Mouse (Mus musculus): ENCODE data around the gene Mpo. TPM values are rescaled to one million over a fixed set of nuclear protein-coding genes. Genes with fewer than 3 reads are reported as not detected.

Gene Mpo
- polyA plus RNA-seq, 1 experiment: 0.08 TPM

- no peak for DNase-seq
- Histone ChIP-seq H3K4me1 (ENCODE audit: control insufficient read depth, insufficient read depth, low read length) (no peaks in the 10 kb centered on the region), H3K4me3 (replicated peaks; ENCODE audit: insufficient read depth, low read depth, low read length) (no peak overlapping the region), H3K27me3 (ENCODE audit: control insufficient read depth, insufficient read depth, low read length) (no peaks in the 10 kb centered on the region), H3K27ac (ENCODE audit: insufficient read depth, low read length) (no peak overlapping the region)
- WGBS: 70% methylated on average over 12 of the region's 12 CpGs
- no peak for TF ChIP-seq POLR2A (IDR thresholded peaks at IDR 0.05; ENCODE audit: borderline replicate concordance, insufficient read depth, low read length)
- no peak for TF ChIP-seq CTCF (IDR thresholded peaks at IDR 0.05; ENCODE audit: borderline replicate concordance, insufficient read depth, low read depth, low read length)
These were observed 53.7 kb downstream of the Mpo start for GRCm38 (mm10) chr11:87846968-87847600.

- Histone ChIP-seq H3K4me1 (ENCODE audit: control insufficient read depth, insufficient read depth, low read length) (no peaks in the 10 kb centered on the region), H3K4me3 (replicated peaks; ENCODE audit: insufficient read depth, low read depth, low read length) (no peak overlapping the region), H3K27me3 (ENCODE audit: control insufficient read depth, insufficient read depth, low read length) (no peaks in the 10 kb centered on the region), H3K27ac (ENCODE audit: insufficient read depth, low read length) (no peak overlapping the region)
- DNase-seq: no peak
- TF ChIP-seq CTCF (IDR thresholded peaks at IDR 0.05; ENCODE audit: borderline replicate concordance, insufficient read depth, low read depth, low read length) (no peak), POLR2A (IDR thresholded peaks at IDR 0.05; ENCODE audit: borderline replicate concordance, insufficient read depth, low read length) (no peak)
- WGBS: 61% methylated on average over 6 of the region's 6 CpGs
These were observed 54.5 kb downstream of the Mpo start for GRCm38 (mm10) chr11:87847884-87848283.

- WGBS: 4% methylated on average over 40 of the region's 40 CpGs
- TF ChIP-seq CTCF (IDR thresholded peaks at IDR 0.05; ENCODE audit: borderline replicate concordance, insufficient read depth, low read depth, low read length) (no peak), POLR2A (IDR thresholded peaks at IDR 0.05; ENCODE audit: borderline replicate concordance, insufficient read depth, low read length) (peak; percentile 77)
- Histone ChIP-seq H3K27ac (ENCODE audit: insufficient read depth, low read length) (no peak within 1 kb of the TSS), H3K27me3 (ENCODE audit: control insufficient read depth, insufficient read depth, low read length) (no peaks in the 10 kb centered on the region), H3K4me3 (replicated peaks; ENCODE audit: insufficient read depth, low read depth, low read length) (peak within 1 kb of the TSS; percentile 47), H3K4me1 (ENCODE audit: control insufficient read depth, insufficient read depth, low read length) (no peaks in the 10 kb centered on the region)
- DNase-seq: peak; percentile 89
These were observed 59.6 kb downstream of the Mpo start, which contains the start of gene Mks1 for GRCm38 (mm10) chr11:87852690-87853596. Gene Mks1 (plus strand): TSS chr11:87853215.

- Histone ChIP-seq H3K27me3 (ENCODE audit: control insufficient read depth, insufficient read depth, low read length) (no peaks in the 10 kb centered on the region), H3K4me3 (replicated peaks; ENCODE audit: insufficient read depth, low read depth, low read length) (peak overlapping the region; percentile 47), H3K27ac (ENCODE audit: insufficient read depth, low read length) (no peak overlapping the region), H3K4me1 (ENCODE audit: control insufficient read depth, insufficient read depth, low read length) (no peaks in the 10 kb centered on the region)
- no peak for DNase-seq
- TF ChIP-seq POLR2A (IDR thresholded peaks at IDR 0.05; ENCODE audit: borderline replicate concordance, insufficient read depth, low read length) (no peak), CTCF (IDR thresholded peaks at IDR 0.05; ENCODE audit: borderline replicate concordance, insufficient read depth, low read depth, low read length) (no peak)
- 32% methylated on average over 8 of the region's 8 CpGs for WGBS
These were observed 60.2 kb downstream of the Mpo start for GRCm38 (mm10) chr11:87853597-87853954.

Other genes with a start within 250 kb of the Mpo start
- gene Gm11492, start 226.9 kb upstream of the Mpo start, polyA plus RNA-seq (2012; rRNA removed): not detected in 2 replicates
- 962 and 1,033 TPM in 2 replicates for gene Sept4, start 224.7 kb upstream of the Mpo start, polyA plus RNA-seq (2012; rRNA removed)
- gene Mtmr4, start 201.4 kb upstream of the Mpo start, polyA plus RNA-seq (2012; rRNA removed): 66.9 and 67.8 TPM in 2 replicates
- 0.36 and 0.43 TPM in 2 replicates for gene Hsf5, start 176.4 kb upstream of the Mpo start, polyA plus RNA-seq (2012; rRNA removed)
- gene Rnf43, start 130.9 kb upstream of the Mpo start, polyA plus RNA-seq (2012; rRNA removed): 2.2 and 2.6 TPM in 2 replicates
- 155 and 158 TPM in 2 replicates for gene Supt4a, start 56.0 kb upstream of the Mpo start, polyA plus RNA-seq (2012; rRNA removed)
- gene Tspoap1, start 33.0 kb upstream of the Mpo start, polyA plus RNA-seq (2012; rRNA removed): 198 TPM in 2 replicates
- gene Lpo, start 34.7 kb downstream of the Mpo start, polyA plus RNA-seq (2012; rRNA removed): 4.5 and 6.5 TPM in 2 replicates
- gene Mks1, start 59.6 kb downstream of the Mpo start, polyA plus RNA-seq (2012; rRNA removed): 11.7 and 11.8 TPM in 2 replicates
- 1.4 and 3.0 TPM in 2 replicates for gene Epx, start 82.0 kb downstream of the Mpo start, polyA plus RNA-seq (2012; rRNA removed)
- not detected in 2 replicates for gene Olfr462, start 98.7 kb downstream of the Mpo start, polyA plus RNA-seq (2012; rRNA removed)
- not detected in 2 replicates for gene Olfr463, start 103.8 kb downstream of the Mpo start, polyA plus RNA-seq (2012; rRNA removed)
- not detected in 2 replicates for gene Olfr464, start 127.4 kb downstream of the Mpo start, polyA plus RNA-seq (2012; rRNA removed)
- 453 and 497 TPM in 2 replicates for gene Dynll2, start 194.0 kb downstream of the Mpo start, polyA plus RNA-seq (2012; rRNA removed)